Mouse (Mus musculus) kidney, adult 18-20 months (tissue): ENCODE measurements around the gene Gm21904.
"Not testable (repeated sequence)": the region's sequence is repeated elsewhere in the genome, so short reads cannot be mapped to it uniquely, and the experiment has no call there.

Experiments
- DNase-seq: peaks from one replicate; pipeline ENCODE4 v3.0.0; 2021

The Gm21904 gene

DNA sequence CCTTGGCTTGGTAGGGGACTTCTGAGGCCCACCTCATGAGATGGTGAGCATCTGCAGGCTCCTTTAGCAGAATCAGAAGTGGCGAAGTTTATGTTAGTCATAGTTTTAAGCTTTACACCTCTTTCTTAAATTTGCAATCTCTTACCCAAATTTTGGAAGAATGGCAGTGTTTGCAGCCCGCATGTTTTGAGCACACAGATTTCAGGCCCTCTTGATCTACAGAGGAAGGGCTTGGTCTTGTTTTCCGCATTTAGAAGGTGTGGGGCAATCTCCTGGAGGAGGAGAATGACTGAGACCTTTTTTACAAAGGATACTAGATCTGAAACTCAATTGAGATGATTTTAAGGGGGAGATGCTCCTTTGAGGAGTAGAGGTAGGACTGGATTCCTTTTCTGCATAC lies at the start of gene Gm21904:
Gene Gm21904, minus strand, starts transcription at position 101 of the 400 bp plus-strand sequence.
- not testable (repeated sequence) for DNase-seq

DNA sequence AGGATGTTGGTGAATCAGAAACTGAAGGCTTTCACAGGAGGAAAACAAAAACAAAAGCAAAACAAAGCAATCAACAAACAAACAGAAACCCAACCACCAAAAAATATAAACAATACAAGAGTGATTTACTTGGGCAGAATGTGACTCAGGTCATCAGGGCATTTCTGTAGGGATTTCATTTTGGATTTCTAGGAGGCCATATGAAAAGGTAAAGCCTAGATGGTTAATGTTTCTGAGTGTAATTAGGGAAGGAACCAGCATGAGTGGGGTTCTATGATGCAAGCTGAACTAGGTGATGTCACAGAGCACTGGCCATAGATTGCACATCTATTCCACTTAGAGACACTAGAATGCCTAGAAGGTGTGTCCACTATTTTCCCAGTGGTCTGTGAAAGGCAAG lies 28.4 kb upstream of the Gm21904 start, which contains the start of the genes Gm20772 and Gm20831:
Gene Gm20772, plus strand, starts transcription at position 301 of the 400 bp plus-strand sequence.
Gene Gm20831, plus strand, starts transcription at position 301 of the 400 bp plus-strand sequence.
- not testable (repeated sequence) for DNase-seq
